Mouse (Mus musculus) stomach, postnatal 0 days (tissue): ENCODE data around the gene Rorc. TPM values are rescaled to one million over a fixed set of nuclear protein-coding genes. Genes with fewer than 3 reads are reported as not detected.

Experiments
- ATAC-seq: fragments of 200-750 bp; cut with Nextera tagmentation; 2 replicates; pipeline ENCODE4 v1.8.0; 2017; ENCODE audit not compliant: low FRiP score, low TSS enrichment
- DNase-seq: peaks from one replicate; pipeline ENCODE4 v3.0.0-alpha.2; 2016; ENCODE audit warnings: low spot score
- H3K27ac ChIP-seq: fragments of 300-500 bp; sonication (generic); replicated peaks from 2 replicates; pipeline ENCODE4 v1.5.1; 2014; ENCODE audit warnings: mild to moderate bottlenecking, control low read depth
- H3K27me3 ChIP-seq: fragments of 300-500 bp; sonication (generic); 2 replicates; pipeline ENCODE4 v1.6.1; 2014; ENCODE audit warnings: low read length; ENCODE audit not compliant: control insufficient read depth, insufficient read depth
- H3K36me3 ChIP-seq: fragments of 300-500 bp; sonication (generic); 2 replicates; pipeline ENCODE4 v1.6.1; 2014; ENCODE audit warnings: low read length, mixed read lengths; ENCODE audit not compliant: control insufficient read depth, insufficient read depth
- H3K4me1 ChIP-seq: fragments of 300-500 bp; sonication (generic); replicated peaks from 2 replicates; pipeline ENCODE4 v1.6.1; 2014; ENCODE audit warnings: antibody characterized with exemption; ENCODE audit not compliant: control insufficient read depth, insufficient read depth
- H3K4me2 ChIP-seq: fragments of 300-500 bp; sonication (generic); replicated peaks from 2 replicates; pipeline ENCODE4 v1.6.1; 2014; ENCODE audit warnings: low read depth, mild to moderate bottlenecking, control low read depth, moderate library complexity
- H3K4me3 ChIP-seq: fragments of 300-500 bp; sonication (generic); 2 replicates; pipeline ENCODE4 v1.5.1; 2014; ENCODE audit warnings: low read depth, low read length, control low read depth
- H3K9ac ChIP-seq: fragments of 300-500 bp; sonication (generic); 2 replicates; pipeline ENCODE4 v1.6.1; 2014; ENCODE audit warnings: mild to moderate bottlenecking, low read length, control low read depth, mixed read lengths
- H3K9me3 ChIP-seq: fragments of 300-500 bp; sonication (generic); 2 replicates; pipeline ENCODE4 v1.6.1; 2016; ENCODE audit warnings: low read length; ENCODE audit not compliant: control insufficient read depth
- CTCF ChIP-seq: IDR thresholded peaks from 2 replicates; pipeline ENCODE4 v1.5.1; 2016; ENCODE audit warnings: antibody characterized with exemption, low read depth, mild to moderate bottlenecking, moderate library complexity
- EP300 ChIP-seq: optimal IDR thresholded peaks from 2 replicates; pipeline ENCODE3; 2016; ENCODE audit warnings: antibody characterized with exemption
- WGBS: fragments of 180-500 bp; shearing (Covaris S2); extraction: QIAGEN DNeasy Blood & Tissue Kit; methylation state at CpG from one replicate; pipeline ENCODE4 v1.1.7; 2014; 5-methylcytosine and 5-hydroxymethylcytosine counted together
- polyA plus RNA-seq: library from polyadenylated mRNA; unstranded; fragments of >200 nt; fragmentation: Nextera tagmentation; extraction: Ambion mirVana; gene quantifications from 2 replicates; pipeline ENCODE4 v1.2.1, GENCODE M21; 2015

The Rorc gene
- polyA plus RNA-seq, 1 experiment from 2014 or later: 7.5 TPM

DNA sequence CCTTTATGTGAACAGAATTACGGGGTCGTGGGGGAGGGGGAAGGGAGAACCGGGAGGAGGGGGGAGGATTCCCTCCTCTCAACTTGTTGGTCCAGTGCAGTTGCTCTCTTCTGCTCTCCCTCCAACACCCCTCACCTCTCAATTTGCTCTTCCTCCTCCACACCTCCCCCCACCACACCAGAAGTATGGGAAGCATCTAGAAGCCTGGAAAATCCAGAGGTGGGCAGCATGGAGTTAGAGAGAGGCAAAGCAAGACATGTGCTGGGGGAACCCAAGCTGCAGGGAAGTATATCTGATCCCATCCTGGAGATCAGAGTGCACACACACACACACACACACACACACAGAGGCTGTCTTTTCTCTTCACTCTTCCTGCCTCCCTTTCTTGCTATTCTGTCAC is 556 bp upstream of the Rorc start:
- 5% methylated on average over 3 of the region's 3 CpGs for WGBS
- no peak for TF ChIP-seq EP300
- TF ChIP-seq CTCF: no peak
- DNase-seq: no peak
- peak overlapping the region; percentile 18 for H3K9ac ChIP-seq
- no peak for ATAC-seq
- H3K4me2 ChIP-seq: peak overlapping the region; percentile 29; the same call in 1 of the 2 replicates
- H3K4me3 ChIP-seq: no peak overlapping the region; the same call in 1 of the 2 replicates
- H3K27ac ChIP-seq: peak overlapping the region; percentile 61; the same call in 1 of the 2 replicates
- H3K36me3 ChIP-seq: no peaks in the 10 kb centered on the region
- no peaks in the 10 kb centered on the region for H3K4me1 ChIP-seq
- H3K9me3 ChIP-seq: no peaks in the 10 kb centered on the region
- H3K27me3 ChIP-seq: no peaks in the 10 kb centered on the region

DNA sequence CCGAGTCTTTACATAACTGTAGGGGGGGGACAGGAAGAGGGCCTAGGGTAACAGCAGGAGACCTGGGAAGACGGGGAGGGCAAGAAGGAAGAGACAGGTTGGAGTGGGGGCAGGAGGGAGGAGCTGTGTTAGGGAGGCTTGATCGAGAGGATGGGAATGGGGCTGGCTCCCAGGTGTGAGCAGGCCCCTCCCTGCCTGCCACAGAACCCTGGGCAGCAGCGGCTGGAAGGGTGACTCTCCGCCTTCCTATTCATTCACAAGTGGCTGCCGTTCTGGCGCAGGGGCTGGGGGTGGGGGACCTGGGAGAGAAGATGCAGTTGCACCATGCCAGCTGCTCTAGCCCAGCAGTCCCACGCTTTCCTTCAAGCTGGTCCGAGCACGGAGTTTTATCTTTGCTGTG is 496 bp downstream of the Rorc start:
- H3K4me3 ChIP-seq: peak overlapping the region; percentile 35
- WGBS: 7% methylated on average over 9 of the region's 10 CpGs
- peak overlapping the region; percentile 61 for H3K27ac ChIP-seq
- peak overlapping the region; percentile 52 for H3K4me2 ChIP-seq
- peak overlapping the region; percentile 45 for H3K9ac ChIP-seq
- TF ChIP-seq CTCF: no peak
- no peak for TF ChIP-seq EP300
- H3K4me1 ChIP-seq: no peaks in the 10 kb centered on the region
- peak; percentile 30; the same call in 1 of the 2 replicates for ATAC-seq
- no peaks in the 10 kb centered on the region for H3K36me3 ChIP-seq
- peak; percentile 55 for DNase-seq
- H3K9me3 ChIP-seq: no peaks in the 10 kb centered on the region
- H3K27me3 ChIP-seq: no peaks in the 10 kb centered on the region

DNA sequence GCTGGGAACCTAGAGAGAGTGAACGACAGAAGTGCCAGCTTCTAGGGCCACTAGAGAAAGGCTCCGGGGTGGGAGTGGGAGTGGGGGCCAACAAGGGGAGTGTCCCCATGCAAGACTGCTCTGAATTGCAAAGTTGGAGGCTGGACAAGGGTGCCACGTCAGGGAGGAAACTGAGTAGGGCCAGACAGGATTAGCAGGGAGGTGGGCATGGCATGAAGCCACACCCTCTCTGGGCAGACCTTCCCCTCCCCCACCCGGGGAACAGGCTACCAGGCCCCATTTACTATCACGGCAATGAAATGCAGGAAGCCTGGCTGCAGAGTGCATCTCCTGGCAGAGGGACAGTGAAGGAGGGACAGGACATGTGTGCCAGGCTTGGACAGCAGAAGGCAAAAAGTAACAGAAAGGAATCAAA is 1.0 kb downstream of the Rorc start:
- peak overlapping the region; percentile 61; the same call in 1 of the 2 replicates for H3K27ac ChIP-seq
- DNase-seq: peak; percentile 75
- 0% methylated on average over 5 of the region's 5 CpGs for WGBS

DNA sequence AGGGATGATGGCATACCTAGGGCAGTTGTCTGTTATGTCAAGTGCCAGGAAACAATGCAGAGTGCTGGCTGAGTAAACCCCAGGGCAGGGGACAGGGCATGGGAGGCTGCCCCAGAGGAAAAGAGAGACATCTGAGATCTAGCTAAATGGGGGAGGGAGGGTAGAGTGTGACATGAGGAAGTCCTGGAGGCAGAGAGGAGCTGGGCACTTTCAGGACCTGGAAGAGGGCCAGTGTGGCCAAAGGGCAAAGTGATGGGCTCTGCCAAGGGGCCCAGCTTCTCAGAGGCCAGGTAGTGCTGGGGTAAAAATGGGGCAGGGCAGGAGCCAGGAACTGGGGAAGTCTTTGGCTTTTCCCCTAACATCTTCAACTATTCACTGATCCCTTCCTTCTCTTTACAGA is 2.0 kb downstream of the Rorc start:
- ATAC-seq: no peak
- Histone ChIP-seq H3K9ac (no peak overlapping the region), H3K4me2 (no peak overlapping the region), H3K27ac (no peak overlapping the region), H3K9me3 (no peaks in the 10 kb centered on the region), H3K4me1 (no peaks in the 10 kb centered on the region), H3K27me3 (no peaks in the 10 kb centered on the region), H3K4me3 (no peak overlapping the region), H3K36me3 (no peaks in the 10 kb centered on the region)
- DNase-seq: no peak
- TF ChIP-seq CTCF (no peak), EP300 (no peak)

More for the DNA sequence above, 1.0 kb downstream of the Rorc start:
- ATAC-seq: peak; percentile 23
- Histone ChIP-seq H3K4me1 (no peaks in the 10 kb centered on the region), H3K9me3 (no peaks in the 10 kb centered on the region), H3K4me2 (peak overlapping the region; percentile 52), H3K36me3 (no peaks in the 10 kb centered on the region), H3K4me3 (peak overlapping the region; percentile 35), H3K9ac (peak overlapping the region; percentile 45), H3K27me3 (no peaks in the 10 kb centered on the region)
- TF ChIP-seq CTCF: no peak
- TF ChIP-seq EP300: no peak

DNA sequence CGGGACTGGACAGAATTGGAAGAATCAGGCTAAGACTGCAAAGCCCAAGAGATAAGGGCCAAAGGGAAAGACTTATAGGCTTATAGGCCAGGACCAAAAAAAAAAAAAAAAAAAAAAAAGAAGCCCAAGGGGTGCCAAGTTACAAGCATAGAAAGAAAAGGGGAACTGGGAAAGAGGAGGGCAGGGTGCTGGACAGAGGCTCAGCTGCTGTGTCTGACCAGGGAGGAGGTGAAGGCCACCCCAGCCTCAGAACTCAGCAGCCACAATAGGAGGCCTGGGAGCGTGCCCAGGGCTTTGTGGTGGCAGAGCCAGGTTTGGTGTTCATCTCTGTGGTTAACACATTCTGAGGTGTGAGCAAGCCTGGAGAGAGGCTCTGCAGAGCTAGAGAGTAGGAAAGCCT is 2.6 kb downstream of the Rorc start:
- Histone ChIP-seq H3K4me2 (no peak overlapping the region), H3K9me3 (no peaks in the 10 kb centered on the region), H3K36me3 (no peaks in the 10 kb centered on the region), H3K4me1 (no peaks in the 10 kb centered on the region), H3K4me3 (no peak overlapping the region), H3K27me3 (no peaks in the 10 kb centered on the region), H3K27ac (no peak overlapping the region), H3K9ac (no peak overlapping the region)
- no peak for TF ChIP-seq EP300
- no peak for TF ChIP-seq CTCF
- WGBS: 81% methylated on average over 2 of the region's 2 CpGs
- no peak for ATAC-seq
- no peak for DNase-seq

GRCm38 (mm10) chr3:94375861-94376260 is 3.3 kb downstream of the Rorc start:
- 58% methylated on average over 5 of the region's 5 CpGs for WGBS
- no peak for TF ChIP-seq EP300
- no peak for TF ChIP-seq CTCF
- DNase-seq: no peak
- Histone ChIP-seq H3K4me2 (no peak overlapping the region), H3K36me3 (no peaks in the 10 kb centered on the region), H3K27me3 (no peaks in the 10 kb centered on the region), H3K9ac (no peak overlapping the region), H3K4me1 (no peaks in the 10 kb centered on the region), H3K27ac (no peak overlapping the region), H3K9me3 (no peaks in the 10 kb centered on the region), H3K4me3 (no peak overlapping the region)
- ATAC-seq: no peak
